Mouse (Mus musculus): ENCODE data around the gene Soat2. TPM values are rescaled to one million over a fixed set of nuclear protein-coding genes. Genes with fewer than 3 reads are reported as not detected.

The Soat2 gene
- total RNA-seq, 2 experiments from 2014 or later, result 0.11 to 0.17 TPM

DNA sequence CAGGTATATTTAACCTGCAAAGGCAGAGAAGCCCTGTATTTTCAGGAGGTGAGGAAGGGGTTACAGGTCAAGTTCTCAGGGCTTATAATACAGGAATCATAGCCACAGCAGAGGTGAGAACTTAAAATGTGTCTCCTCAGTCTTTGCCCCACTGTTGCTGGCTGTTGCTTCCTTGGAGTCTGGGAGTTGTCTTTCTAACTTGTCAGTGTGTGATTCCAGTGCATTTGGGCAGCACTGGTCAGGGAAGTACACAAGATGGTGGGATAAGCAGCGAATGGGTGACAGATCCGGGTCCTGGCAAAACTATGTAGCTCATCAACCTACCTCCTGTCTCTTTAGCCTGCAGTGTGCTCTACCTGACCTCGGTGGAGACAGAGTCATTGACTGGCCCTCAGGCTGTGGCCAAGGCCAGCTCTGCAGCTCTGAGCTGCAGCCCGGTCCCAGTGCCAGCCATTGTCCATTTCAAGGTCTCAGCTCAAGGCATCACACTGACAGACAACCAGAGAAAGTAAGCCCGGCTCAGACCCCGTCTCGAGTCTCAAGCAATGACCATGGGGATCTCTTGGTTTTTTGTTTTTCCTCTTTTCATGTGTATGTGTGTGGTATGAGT, 35.6 kb upstream of the Soat2 start:
- no peak for DNase-seq

DNA sequence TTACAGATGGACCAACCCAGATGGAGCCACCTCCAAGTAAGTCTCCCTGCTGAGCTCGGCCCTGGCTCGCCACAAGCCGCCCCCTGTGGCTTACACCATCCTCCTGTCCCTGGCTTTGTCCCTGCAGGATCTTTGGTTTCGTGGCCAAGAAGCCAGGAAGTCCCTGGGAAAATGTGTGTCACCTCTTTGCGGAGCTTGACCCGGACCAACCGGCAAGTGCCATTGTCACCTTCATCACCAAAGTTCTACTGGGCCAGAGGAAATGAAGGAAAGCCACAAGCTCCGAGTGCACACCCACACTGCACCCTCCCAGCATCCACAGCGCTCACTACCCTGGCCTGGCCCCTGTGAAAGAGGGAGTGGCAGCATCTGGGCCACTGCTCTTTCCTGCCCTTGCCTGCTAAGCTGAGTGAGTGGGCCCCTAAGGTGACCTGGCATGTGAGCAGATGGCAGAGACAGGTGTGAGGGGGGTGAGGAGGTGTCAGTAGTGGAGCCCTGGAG, 34.5 kb upstream of the Soat2 start:
- peak; percentile 12 for DNase-seq

DNA sequence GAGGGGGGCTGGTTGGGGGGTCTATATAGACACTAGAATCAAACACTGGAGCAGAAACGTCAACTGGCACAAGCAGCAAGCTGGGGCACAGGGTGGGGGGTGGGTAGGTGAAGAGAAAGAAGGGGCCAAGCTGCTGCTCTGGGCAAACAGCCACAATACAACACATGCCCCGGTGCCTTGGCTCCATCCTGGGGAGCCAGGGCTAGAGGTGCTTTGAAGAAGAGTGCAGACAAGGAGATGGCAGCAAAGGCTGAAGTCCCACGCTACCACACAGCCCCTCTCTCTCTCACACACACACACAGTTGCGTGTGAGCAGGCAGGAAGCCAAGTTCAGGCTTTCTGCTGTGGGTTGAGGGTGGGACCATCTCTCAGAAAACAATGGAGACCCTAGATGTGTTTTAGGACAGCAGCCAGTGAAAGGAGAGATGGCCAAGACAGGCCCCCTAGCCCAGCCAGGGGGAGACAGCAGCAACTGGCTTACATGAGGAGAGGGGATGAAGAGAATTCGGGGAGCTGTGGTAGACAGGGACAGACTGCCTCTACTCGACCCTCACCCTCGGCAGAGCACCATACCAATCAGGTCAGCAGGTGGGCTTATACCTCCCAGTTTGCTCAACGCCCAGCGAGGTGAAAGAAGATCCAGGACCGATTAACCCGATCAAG, 33.4 kb upstream of the Soat2 start:
- peak; percentile 27 for DNase-seq

DNA sequence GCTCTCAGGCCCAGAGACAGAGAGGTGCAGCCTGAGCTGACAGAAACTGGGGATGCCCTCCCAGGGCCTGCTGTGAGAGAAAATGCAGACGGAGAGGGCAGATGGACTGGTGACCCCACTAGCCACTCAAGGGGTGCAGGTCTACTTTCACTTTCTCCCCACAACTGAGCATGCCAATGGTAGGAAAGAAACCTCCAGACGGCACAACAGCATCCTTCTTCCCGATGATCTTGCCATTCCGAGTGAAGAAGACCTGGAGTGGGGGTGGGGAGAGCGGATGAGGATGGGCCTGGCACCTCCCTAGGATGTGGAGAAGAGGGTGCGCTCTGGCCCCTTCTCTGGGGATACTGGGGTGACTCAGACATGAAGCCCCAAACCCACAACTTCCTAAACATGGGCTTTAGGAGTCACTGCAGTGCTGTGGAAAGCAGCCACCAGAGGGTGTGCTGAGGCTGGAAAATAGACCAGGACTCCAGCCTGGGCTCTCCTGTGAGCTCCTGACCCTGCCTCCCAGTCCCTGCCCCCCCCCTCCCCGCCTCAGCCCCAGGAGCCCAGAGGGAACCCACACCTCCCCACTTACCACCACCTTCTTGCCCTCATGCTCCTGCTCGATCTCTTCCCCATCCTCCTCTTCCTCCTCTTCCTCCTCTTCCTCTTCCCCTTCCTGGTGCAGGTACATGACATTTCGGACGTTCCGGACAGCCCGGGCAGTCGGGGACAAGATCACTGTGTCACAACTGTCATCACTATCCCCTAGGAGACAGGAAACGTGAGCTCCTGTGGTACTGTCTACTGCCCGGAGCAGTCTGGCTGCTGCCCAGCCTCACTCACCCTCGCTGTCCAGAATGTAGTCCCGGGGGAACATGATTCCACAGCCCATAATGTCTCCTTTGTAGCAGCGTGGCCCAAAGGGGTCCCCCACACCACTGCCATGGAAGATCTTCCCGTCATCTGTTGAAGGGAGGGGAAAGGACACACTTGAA, 32.6 kb upstream of the Soat2 start:
- peak; percentile 63 for DNase-seq

DNA sequence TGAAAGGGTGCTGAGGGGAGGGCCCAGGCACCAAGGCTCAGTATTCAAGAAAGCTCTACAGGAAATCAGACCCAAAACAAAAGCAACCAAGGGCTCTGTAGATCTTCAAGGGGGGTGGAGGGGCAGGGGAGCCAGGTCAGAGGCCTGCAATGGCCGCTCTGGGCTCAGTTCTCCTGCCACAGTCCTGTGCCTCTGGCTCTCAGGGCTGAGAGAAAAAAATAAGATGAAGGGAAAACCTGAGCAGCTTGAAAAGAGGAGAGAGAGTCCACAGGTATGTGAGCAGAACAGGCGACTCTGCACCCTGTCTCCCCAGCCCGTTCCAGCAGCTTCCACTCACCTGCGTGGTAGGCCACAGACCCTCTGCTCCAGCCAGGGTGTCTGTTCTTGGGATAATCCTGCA, 31.7 kb upstream of the Soat2 start:
- no peak for DNase-seq

DNA sequence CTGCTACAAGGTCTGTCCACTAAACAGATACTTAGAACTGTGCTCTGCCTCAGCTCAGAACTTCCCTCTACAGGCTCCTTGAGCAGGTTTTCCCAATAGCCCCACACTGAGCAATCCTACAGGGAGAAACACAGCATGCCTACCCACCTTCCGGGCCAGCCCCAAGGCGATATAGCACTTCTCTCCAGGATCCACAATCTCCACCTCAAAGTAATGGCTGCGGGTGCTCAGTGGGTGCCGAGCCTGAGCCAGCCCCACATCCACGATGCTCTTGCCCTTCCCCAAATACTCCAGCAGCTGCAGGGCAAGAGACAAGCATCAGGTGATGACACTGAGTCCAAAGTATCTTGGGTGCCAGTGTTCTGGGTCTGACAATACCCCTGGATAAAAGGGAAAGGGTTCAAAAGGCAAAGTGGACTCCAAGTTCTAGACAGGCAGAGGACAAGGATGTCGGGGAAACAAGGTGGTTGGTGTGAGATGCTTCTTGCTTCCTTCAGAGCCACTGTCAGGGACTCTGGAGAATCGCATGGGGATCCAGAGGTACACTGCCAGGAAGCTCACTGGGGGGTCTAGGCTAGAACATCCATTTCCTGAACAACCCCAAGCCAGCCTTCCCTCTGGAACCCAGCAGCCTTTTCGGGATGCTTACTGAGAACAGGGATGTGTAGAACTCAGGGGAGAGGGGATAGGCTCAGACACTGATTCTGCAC, 31.1 kb upstream of the Soat2 start:
- DNase-seq, result no peak

DNA sequence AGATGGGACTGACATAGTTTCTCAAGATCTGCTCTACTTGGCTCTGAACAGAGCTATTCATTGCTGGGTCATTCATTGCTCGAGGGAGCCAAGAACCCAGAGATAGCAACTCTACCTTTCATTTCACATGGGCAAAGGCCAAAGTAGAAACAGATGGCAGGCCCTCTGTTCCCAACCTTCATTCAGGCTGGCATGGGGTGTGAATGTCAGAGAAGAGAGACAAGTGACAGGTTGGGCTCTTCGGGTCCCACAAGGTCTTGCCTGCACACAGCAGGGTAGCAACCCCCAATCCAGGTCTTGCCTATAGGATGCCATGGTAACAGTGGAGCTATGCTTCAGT, 30.5 kb upstream of the Soat2 start:
- no peak for DNase-seq

DNA sequence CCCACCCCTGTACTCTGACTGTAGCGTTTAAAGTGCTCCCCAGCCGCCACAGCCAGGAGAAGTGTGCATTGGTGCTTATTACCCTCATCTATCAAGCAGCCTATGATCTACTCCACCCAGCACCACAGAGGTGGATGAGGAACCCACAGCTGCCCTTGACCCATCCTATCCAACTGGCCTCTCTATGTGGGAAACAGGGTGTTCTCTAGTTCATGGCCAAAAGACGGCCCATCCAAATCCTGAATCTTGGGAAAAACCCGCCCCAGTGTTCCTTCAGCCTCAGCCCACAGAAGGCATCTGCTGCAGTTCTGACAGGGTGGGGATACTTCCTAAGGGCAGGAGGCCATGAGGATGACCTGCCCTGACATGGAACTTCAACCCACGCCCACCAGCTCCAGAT, 29.8 kb upstream of the Soat2 start:
- peak; percentile 13 for DNase-seq

DNA sequence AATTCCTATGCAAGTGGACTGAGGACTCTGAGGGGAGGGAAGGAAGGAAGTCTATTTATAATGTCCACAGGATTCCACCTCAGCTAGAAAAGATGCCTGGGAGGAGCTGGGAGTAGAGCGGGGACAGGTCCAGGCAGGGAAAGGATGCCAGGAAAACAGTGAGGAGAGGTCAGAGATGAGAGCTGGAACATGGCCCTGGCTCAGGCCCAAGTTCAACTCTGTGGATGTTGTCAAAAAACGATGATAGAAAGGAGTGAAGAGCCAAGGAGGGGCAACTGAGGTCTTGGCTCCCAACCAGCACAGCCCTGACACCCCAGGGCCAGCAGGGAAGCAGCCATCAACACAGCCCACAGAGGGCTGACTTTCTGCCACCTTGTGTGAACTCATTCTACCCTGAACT, 24.0 kb upstream of the Soat2 start:
- DNase-seq, result peak; percentile 73

DNA sequence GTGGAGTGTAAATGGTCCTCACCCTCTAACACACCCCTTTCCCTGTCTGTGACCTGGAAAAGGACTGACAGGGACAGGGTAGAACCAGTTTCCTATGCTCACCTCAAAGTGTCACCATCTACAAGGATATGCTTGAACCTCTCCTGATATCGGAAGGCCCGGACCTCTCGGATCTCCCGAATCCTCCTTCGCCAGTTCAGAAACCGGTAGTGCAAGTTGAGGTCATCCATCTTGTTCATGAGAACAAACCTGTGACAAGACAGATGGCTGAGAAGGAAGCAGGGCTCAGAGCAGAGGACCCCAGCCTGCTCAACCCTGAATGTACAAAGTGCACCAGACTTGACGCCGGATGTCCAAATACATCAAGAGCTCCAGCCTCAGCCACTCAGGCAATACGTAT, 17.0 kb upstream of the Soat2 start:
- no peak for DNase-seq

DNA sequence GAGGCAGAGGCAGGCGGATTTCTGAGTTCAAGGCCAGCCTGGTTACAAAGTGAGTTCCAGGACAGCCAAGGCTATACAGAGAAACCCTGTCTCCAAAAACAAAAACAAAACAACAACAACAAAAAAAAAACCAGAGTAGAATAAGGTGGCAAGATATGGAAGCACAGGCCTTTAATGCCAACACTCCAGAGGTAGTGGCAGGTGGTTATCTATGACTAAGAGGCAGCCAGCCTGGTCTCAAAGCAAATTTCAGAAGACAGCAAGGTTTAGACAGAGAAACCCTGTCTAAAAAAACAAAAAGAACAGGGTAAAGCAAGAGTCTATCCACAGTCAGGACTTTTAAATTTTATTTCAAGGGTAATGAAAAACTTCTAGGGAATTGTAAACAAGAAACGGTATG, 15.6 kb upstream of the Soat2 start:
- DNase-seq, result no peak

DNA sequence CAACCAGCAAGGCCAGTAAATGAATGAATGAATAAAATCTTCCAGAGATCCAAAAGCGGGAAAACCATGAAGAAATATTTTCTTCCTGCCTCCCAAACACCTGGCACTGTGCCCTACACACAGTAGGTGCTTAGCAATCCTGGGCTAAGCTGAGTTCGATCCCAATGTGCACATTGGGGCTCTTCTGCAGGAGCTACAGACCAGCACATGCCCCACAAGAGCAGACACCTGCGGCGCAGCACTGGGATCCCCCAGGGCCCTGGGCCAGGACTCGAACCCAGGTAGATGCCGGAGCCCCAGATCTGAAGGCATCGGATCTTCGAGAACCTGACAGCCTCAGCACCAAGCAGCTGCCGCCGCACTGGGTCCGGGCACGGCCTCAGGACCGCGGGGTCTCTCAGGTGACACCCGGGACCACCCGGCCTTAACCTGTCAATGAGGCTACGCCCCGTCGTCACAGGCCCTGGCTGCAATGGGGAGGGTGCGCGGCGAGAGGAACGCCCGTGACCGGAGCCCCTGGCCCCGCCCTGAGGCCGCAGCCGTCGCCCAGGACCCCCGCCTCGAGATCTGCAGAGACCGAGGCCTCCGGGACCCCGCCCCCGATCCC, 14.7 kb upstream of the Soat2 start:
- DNase-seq, result no peak

DNA sequence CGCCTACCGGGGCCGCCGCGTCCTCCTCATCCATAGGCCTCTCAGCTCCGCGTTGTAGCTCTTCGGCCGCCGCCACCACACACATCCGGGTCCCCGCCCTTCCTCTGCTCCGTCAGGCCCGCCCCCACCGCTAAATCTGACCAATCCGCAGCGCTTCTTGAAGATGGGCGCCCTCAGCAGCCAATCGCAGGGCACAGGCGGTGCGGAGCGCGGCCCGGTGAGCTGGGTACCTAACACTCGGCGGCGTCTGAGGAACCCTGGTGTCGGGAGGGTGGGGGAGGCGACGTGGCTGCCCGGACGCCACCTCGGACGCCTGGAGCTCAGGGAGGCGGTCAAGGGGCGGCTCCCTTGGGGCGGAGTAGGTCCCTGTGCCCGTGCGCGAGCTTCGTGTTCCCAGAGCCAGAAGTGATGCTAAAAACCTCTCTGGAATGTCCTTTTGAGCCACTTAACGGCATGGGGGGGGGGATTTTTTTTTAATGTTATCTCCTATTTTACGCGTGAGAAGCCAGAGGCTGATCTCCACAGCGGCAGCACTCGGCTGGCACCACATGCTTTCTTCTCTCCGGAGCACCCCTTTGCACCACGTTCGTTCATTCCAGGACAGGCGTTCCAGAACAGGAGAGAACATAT, 14.1 kb upstream of the Soat2 start, which contains the start of gene Spryd3:
Gene Spryd3 (minus strand): TSS at position 106 of the 630 bp plus-strand sequence.
- DNase-seq, result peak; percentile 98

DNA sequence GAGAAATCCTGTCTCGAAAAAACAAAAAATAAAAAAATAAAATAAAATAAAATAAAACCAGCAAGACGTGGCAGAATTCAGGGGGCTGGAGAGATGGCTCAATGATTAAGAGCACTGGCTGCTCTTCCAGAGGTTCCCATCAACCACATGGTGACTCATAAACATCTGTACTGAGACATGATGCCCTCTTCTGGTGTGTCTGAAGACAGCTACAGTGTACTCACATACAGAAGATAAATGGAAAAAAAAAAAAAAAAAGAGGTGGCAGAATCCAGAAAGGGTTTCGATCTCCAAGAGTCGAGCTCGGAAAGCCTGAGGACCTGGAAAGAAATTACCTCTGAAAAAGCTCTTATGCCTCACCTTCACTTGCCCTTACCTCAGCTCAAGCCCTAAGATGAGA, 9.2 kb upstream of the Soat2 start:
- no peak for DNase-seq

DNA sequence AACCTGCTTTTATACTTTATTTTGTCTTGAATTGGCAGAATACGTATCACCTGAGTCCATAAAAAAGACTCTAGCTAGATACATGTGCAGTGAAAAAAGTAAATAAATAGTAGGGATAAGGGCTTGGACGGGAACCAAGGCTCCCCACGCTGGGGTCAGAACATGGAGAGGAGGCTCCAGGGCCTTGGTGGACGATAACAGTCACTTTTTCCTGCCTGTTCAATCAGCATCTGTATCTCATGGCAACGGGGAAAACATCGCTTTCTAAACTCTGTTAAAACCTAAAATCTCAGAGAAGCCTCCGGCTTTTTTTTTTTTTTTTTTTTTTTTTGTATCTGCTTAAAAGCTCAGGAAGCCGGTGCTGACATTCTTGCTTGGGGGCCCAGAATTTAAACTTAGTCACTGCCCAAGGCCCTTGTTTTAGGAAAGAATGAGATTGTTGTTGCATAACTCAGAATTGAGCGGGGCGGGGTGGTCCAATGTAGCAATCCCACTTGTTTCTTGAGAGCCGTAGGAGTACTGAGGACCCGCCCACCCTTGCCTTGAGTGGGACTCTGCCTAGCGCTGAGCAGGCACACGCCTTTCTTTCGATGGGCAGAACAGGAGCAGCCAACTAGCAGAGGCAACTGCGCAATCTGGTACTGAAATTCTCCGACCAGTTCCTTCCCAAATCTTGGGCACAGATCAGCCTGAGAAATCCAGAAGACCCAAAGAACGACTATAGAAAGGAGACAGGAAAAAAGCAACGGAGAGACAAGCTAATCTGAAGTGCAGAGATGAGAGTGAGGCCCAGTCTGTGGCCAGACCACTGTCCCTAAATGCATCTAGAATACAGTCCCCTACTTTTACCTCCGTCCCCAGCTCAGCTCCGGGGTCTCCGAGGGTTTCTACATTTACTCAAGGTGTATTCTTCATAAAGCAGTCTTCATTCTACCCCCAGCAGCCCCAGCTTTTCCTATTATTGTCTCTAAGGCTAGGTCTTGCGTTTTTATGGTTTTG, 7.1 kb upstream of the Soat2 start:
- peak; percentile 48 for DNase-seq

DNA sequence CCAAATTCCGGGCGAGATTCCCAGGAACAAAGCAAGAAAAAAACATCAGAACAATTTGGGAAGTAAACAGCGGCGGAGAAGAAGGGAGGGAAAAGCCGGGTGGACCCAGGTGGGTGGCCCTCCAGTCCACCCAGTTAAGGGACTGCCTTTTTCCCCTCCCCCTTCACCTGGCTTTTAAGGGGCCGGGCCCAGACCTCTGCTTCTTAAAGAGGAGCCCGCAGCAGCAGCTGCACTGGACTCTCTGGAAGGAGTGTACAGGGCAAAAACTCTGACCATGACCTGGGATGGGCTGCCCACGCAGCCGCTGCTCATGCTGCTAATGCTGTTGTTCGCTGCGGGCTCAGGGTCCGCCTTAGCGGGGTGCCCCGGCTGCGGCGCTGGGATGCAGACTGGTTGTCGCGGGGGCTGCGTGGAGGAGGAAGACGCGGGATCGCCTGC, 6.0 kb upstream of the Soat2 start, which contains the start of gene Igfbp6:
Gene Igfbp6 (plus strand): TSS at position 89 of the 438 bp plus-strand sequence.
- DNase-seq, result no peak

DNA sequence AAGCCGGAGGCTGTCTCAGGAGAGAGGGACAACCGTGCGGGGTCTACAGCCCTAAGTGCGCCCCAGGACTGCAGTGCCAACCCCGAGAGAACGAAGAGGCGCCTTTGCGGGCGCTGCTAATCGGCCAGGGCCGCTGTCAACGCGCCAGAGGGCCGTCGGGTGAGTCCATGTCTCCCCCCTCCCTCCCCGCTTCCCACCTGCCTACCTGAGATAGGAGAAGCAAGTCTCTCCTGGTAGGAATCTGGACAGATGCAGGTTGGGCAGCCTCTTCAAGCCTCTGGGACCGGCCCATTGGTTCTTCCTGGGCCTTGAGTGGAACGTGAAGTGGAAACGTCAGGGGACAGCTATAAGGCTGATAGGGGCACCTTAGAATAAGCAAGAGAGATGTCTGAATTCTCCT, 5.6 kb upstream of the Soat2 start:
- no peak for DNase-seq

DNA sequence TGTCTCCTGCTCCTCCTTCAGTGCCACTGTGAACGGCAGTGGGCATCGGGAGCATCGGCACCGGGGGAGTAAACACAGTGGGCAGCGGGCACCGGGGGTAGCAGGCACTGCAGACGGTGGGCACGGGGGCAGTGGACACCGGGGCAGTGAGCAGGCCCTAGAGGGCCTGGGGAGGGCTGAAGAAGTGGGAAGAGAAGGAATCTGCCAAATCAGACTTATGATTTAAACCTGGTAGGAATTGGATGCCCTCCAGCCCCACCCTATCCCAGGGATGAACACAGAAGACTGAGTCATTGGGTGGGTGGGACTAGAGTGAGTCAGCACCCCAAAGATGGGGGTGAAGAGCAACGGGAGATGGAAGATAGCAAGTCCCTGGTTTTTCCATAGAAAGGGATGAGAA, 5.0 kb upstream of the Soat2 start:
- DNase-seq, result peak; percentile 24

DNA sequence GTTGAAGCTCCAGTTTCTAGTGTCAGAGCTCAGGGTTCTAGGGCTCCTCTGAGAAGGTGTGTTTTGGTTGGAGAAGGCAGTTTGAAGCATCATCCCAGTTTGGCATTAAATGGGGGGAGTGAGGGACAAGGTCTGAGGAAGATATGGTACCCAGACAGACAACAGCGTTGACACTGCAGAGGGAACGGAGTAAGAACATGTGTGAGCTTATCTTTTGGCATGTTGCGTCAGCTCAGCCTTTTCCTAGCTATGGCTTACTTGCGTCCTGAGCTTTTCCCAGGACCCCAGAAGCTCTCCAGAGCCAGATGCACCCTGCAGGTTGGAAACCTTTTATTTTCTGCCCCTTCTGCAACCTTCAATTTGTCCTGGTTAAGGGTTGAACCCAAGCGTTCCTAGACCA, 4.2 kb upstream of the Soat2 start:
- DNase-seq, result no peak

DNA sequence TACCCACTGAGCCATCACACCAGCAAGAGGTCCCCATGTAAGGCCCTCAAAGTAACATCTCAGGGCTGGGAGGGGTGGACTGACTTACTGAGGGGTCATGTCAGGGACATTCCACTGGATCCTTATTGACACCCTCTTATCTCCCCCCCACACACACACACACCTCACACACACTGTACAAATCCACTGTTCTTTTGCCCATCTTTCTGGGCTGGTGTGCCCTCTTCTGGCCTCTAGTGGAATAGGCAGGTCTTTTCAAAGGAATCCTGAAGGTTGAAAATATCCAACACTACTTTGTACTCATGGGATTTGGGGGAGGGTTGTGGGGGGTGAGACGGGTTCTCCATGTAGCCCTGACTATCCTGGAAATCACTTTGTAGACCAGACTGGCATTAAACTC, 3.4 kb upstream of the Soat2 start:
- DNase-seq, result peak; percentile 67
